Mouse (Mus musculus) urinary bladder, postnatal 4 days (tissue): ENCODE measurements around the gene Atf4.

ENCODE experiments used
- DNase-seq, 2 experiments: peaks; one replicate each; pipeline ENCODE4 v3.0.0; 2021 to 2022; ENCODE audit warnings: low spot score in 2 of 2

Gene Atf4

DNA sequence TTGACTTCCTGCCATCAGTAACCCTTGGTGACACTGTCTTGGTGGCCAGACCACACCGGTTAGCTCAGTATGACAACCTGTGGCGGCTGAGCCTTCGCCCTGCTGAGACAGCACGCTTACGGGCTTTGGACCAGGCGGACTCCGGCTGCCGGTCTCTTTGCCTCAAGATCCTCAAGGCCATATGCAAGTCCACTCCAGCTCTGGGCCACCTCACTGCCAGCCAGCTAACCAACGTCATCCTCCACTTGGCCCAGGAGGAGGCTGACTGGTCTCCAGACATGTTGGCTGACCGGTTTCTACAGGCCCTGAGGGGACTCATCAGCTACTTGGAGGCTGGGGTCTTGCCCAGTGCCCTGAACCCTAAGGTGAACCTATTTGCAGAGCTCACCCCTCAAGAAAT, 5.3 kb upstream of the Atf4 start:
- no peak for DNase-seq

- no peak for DNase-seq
Measured at GRCm38 (mm10) chr15:80250586-80250985, 4.4 kb upstream of the Atf4 start.

DNA sequence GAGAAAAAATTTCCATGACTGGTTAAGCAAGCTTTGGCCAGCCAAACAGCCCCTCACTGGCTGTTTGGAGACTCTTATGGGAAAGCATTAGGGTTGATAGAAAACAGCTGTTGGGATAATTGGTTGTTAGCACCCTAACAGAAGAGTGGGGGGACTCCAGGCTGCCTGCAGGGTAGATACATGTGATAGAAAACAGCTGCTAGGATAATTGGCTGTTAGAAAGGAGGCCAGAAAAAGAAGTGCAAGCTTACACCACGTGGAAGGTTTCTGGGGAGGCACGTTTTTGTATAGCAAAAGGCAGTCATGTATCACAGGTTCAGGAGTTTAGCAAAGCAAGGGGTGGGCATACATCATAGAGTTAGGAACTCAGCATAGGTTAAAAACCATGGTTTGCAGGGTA, 1.5 kb upstream of the Atf4 start:
- DNase-seq, result no peak

DNA sequence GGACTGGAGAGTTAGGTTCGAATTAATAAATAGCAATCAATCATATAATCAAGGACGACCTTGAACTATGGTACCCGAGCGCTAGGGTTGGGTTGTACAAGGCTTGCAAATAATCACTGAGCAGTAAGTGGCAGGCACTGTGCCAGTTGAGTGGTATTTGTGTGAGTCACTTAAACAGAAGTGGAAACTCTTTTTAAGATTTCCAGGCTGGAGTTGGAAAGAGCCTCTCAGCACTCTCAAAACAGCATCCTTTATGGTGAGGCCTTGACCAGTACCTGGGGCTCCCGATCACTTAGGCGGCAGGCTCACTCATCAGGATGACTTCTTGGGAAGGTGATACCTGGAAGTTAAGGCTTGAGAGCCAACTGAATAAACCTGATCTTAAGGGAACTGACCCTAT, 777 bp upstream of the Atf4 start:
- no peak for DNase-seq

DNA sequence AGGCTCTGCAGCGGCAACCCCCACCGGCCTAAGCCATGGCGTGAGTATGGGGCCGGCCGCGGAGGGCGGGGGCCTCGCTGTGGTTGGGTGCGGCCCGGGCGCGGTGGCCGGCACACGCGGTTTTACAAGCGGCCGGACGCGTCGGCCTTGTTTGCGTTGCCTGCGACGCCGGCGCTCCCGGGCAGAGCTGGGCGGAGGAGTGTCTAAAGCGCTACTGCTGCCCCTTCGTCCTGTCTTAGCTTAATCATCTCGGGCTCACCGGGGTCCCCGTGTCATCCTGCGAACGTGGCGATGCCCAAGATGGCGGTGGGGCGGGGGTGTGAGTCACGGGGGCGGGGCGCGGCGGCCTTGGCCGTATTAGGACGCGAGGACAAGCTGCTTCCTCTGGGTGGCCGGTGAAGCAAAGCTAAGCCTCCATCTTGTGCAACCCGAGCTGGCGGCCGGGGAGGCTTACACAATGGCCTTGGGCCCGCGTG, 700 bp downstream of the Atf4 start:
- DNase-seq, result peak; percentile 80 to 85

DNA sequence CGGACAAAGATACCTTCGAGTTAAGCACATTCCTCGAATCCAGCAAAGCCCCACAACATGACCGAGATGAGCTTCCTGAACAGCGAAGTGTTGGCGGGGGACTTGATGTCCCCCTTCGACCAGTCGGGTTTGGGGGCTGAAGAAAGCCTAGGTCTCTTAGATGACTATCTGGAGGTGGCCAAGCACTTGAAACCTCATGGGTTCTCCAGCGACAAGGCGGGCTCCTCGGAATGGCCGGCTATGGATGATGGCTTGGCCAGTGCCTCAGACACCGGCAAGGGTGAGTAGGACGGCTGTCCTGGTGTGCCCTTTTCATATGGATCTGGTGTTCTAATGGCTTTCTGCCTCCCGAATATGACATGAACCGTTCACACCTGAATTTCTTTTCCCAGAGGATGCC, 1.3 kb downstream of the Atf4 start:
- no peak for DNase-seq

- no peak for DNase-seq
Measured at GRCm38 (mm10) chr15:80256656-80257601, 1.9 kb downstream of the Atf4 start.

DNA sequence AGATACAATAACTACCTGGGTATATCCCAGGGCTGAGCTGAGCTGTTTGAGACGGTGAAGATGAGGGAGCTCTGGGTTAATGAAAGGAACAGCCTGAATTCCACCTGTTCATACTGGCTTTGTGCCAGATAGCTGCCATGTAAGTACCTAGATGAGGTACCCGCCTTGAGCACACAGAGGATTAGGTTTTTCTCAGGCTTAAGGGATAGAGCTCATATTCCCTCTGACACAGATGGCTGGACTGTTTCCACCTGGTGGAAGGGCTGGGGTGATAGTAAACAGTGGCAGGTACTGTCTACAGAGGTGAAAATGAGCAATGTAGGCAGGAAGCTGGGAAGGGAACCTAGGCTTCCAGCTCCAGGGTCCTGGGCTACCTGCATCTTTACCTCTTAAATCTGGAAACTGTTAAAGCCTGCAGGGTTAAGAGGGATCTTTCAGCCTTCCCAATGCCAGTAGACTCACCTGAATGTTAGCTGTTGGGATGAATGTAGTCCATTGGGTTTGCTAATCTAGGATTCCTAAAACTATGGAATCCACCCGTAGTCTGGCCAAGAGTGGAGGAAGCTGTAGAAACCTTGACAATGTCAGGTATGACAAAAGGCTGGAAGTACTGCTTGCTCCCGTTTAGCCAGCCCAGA, 2.7 kb downstream of the Atf4 start:
- no peak for DNase-seq

GRCm38 (mm10) chr15:80258240-80259170, 3.5 kb downstream of the Atf4 start:
- DNase-seq, result no peak

GRCm38 (mm10) chr15:80259406-80260045, 4.5 kb downstream of the Atf4 start:
- no peak for DNase-seq

- DNase-seq, result peak; percentile 76 to 88
Measured at GRCm38 (mm10) chr15:80260677-80261076, 5.7 kb downstream of the Atf4 start.

GRCm38 (mm10) chr15:80261100-80261499, 6.1 kb downstream of the Atf4 start:
- no peak for DNase-seq

DNA sequence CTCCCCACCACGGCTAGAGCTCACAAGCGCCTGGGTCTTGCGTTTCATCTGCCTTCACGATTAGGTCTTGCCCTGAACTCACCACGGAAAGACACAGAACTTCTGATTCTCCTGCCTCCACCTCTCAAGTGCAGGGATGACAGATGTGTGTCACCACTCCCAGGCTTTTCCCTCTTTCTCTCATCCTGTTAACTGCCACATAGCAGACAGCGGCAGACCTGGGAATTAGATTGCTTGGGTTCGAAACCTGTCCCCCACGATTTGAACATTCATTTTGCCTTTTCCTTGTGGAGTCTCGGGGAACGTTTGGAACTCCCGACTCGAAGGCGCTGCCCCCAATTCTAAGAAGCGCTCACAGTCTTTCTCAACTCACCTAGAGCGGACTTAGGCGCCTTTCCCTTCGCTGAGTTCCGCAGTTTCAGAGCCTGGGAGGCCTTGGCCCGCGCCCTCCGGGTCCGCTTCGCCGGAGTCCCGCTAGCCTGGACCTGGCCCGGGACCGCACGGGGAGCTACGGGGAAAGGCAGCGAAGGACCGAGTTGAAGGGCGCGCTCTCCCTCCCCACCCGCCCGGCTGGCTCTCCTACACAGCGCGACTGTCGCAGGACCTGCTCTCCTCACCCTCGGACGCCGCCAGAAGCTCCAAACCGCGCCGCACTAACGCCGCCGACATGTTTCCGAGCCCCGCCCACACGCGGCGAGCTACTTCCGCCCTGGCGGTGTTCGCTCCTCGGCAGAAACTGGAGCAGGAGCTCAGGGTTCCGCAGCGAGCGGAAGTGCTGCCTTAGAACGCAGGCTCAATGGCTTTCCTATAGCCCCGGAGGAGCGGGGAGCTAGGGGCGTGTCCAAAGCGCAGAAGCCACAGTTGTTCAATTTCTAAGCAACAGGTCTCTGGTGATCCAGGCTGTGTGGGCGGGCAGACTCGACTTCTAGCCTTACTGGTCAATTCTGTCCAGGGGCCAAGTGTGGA, 8.9 kb downstream of the Atf4 start, which contains the start of gene Rps19bp1:
Gene Rps19bp1 (minus strand): TSS at position 706 of the 966 bp plus-strand sequence.
- peak; percentile 84 to 87 for DNase-seq

DNA sequence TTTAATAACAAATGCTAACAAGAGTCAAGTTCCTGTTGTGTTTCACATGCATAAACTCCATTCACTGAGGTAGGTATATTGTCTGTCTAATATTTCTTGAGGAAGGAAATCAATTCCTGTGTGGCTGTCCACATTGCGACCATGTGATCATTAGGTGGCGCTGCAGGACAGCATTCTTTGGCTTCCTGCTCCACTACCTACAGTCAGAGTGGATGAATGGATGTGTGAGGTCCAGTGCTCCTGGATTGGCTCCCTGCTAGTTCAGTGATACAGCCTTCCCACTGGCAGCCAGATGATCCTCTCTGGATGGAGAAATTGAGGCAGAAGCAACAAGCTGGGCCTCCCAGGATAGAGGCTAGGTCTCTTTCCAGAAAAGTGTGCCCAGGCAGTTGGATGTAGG, 11.3 kb downstream of the Atf4 start:
- DNase-seq, result no peak

DNA sequence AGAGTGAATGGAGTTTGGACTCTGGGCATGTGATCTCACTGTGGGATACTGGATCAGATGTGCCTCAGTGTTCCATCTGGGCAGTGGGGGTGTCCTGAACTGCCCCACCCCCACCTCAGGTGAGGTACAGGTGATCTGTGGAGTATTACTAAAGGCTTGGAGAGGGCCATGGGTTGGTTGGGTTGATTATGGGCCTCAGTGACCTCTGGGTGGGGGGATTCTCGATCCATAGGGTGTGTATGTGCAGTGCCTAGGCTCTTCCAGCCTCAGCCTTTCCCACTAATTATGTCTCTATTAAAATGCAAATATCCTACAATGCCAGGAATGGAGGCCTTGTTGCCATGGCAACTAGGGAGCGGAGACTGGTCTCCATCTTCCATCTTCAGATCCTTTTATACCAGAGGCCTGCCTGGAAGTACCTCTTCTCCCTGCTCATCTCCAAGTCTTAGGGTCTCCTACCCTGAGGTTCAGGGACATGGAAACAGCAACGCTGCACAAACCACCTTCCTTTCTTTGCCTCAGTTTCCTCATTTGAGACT, 16.9 kb downstream of the Atf4 start:
- DNase-seq, result no peak

DNA sequence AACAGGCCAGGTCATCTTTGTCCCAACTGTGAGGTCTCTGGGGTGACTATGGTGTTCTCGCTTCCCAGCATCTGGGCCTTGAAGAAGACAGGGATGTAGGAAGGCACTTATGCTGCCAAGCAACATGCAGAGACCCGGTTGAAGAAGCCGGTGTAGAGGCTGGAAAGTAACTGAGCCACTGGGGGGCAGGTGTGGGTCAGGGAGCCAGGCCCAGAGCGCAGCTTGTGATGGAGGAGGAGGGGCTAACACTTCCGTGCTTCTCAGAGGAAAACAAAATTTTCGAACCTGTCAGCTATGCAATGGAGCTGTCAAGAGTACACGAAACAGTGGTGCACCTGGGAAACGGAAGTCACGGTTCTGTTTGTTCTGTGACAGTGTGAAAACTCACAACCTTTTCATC, 22.1 kb downstream of the Atf4 start:
- DNase-seq, result no peak

- peak; percentile 47 to 80 for DNase-seq
Measured at GRCm38 (mm10) chr15:80277625-80278024, 22.6 kb downstream of the Atf4 start.

DNA sequence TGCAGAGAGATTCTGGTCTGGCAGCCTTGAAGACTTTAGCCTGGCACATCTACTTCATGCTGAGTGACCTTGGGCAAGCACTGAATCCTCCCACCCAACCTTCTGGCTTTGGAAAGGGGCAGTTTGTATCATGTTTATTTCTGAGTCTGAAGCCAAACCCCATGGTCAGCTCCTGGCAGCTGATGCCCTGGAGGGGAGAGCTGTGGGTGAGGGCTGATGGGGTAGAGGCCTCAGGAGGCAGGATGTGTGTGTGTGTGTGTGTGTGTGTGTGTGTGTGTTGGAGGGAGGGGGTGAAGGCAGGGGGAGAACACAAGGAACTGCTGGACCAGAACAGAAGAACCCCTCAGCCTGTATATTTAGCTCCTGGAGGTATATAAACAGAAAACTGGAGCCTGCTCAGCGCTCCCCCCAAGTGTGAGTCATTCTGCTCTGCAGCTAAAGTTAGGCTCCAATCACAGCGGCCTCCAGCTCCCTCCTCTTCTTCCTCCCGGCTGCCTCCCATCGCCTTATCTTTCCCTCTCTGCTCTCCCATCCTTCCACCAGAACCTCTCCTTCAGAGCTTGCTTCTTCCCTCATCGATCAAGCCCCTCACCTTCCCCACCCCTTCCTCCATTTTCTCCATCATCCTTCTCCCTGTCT, 23.3 kb downstream of the Atf4 start:
- no peak for DNase-seq

- no peak for DNase-seq
Measured at GRCm38 (mm10) chr15:80279053-80279452, 24.1 kb downstream of the Atf4 start.
